Mouse (Mus musculus): ENCODE data around the gene Zfp672. TPM values are rescaled to one million over a fixed set of nuclear protein-coding genes. Genes with fewer than 3 reads are reported as not detected.
A peak's percentile ranks its signal among the peaks of the same experiment; 100 is the strongest.

The Zfp672 gene
- polyA plus RNA-seq, 1 experiment = 12.5 TPM

GRCm38 (mm10) chr11:58302774-58303445, 27.2 kb downstream of the Zfp672 start:
- TF ChIP-seq CEBPB (IDR thresholded peaks at IDR 0.05; ENCODE audit: low read depth) (no peak), FOSL1 (IDR thresholded peaks at IDR 0.05; ENCODE audit: insufficient read depth, low read length, poor library complexity, severe bottlenecking) (no peak)
- H3K36me3 ChIP-seq (ENCODE audit: control insufficient read depth, insufficient read depth) = no peaks in the 10 kb centered on the region
- H3K79me2 ChIP-seq (ENCODE audit: control insufficient read depth, insufficient read depth) = peaks cover 9% of the 10 kb centered on the region
- peak overlapping the region; percentile 59 for H3ac ChIP-seq (ENCODE audit: control insufficient read depth, insufficient read length, low read depth)
- H3K27me3 ChIP-seq (ENCODE audit: control insufficient read depth, insufficient read depth, insufficient read length) = no peaks in the 10 kb centered on the region
- peak overlapping the region; percentile 34 for H3K4me3 ChIP-seq (ENCODE audit: insufficient read depth, poor library complexity, severe bottlenecking)
- H3K79me3 ChIP-seq (ENCODE audit: low read depth) = no peaks in the 10 kb centered on the region

- Histone ChIP-seq H3K27me3 (ENCODE audit: control insufficient read depth, insufficient read depth, insufficient read length) (no peaks in the 10 kb centered on the region), H3K79me3 (ENCODE audit: low read depth) (no peaks in the 10 kb centered on the region), H3K4me3 (ENCODE audit: insufficient read depth, poor library complexity, severe bottlenecking) (peak overlapping the region; percentile 34), H3K36me3 (ENCODE audit: control insufficient read depth, insufficient read depth) (no peaks in the 10 kb centered on the region), H3K79me2 (ENCODE audit: control insufficient read depth, insufficient read depth) (peaks cover under 1% of the 10 kb centered on the region), H3ac (ENCODE audit: control insufficient read depth, insufficient read length, low read depth) (peak overlapping the region; percentile 59)
- TF ChIP-seq CTCF (IDR thresholded peaks at IDR 0.05; ENCODE audit: control insufficient read depth, insufficient read depth, insufficient read length) = peak; percentile 12
- TF ChIP-seq FOSL1 (IDR thresholded peaks at IDR 0.05; ENCODE audit: insufficient read depth, low read length, poor library complexity, severe bottlenecking) = no peak
These were observed 28.0 kb downstream of the Zfp672 start for GRCm38 (mm10) chr11:58301837-58302754.

- Histone ChIP-seq H3K4me3 (ENCODE audit: insufficient read depth, poor library complexity, severe bottlenecking) (no peak overlapping the region), H3ac (ENCODE audit: control insufficient read depth, insufficient read length, low read depth) (no peak overlapping the region), H3K79me2 (ENCODE audit: control insufficient read depth, insufficient read depth) (no peaks in the 10 kb centered on the region), H3K79me3 (ENCODE audit: low read depth) (no peaks in the 10 kb centered on the region), H3K27me3 (ENCODE audit: control insufficient read depth, insufficient read depth, insufficient read length) (no peaks in the 10 kb centered on the region), H3K36me3 (ENCODE audit: control insufficient read depth, insufficient read depth) (no peaks in the 10 kb centered on the region)
- TF ChIP-seq MYOG (IDR thresholded peaks at IDR 0.05; ENCODE audit: control insufficient read depth, extremely low read depth, insufficient read length) (no peak), MYOD1 (IDR thresholded peaks at IDR 0.05; ENCODE audit: control insufficient read depth, insufficient read length, low read depth) (no peak), CEBPB (IDR thresholded peaks at IDR 0.05; ENCODE audit: low read depth) (no peak), FOSL1 (IDR thresholded peaks at IDR 0.05; ENCODE audit: insufficient read depth, low read length, poor library complexity, severe bottlenecking) (no peak), MAX (IDR thresholded peaks at IDR 0.05) (no peak), USF1 (IDR thresholded peaks at IDR 0.05; ENCODE audit: low read depth) (no peak), CTCF (IDR thresholded peaks at IDR 0.05; ENCODE audit: control insufficient read depth, insufficient read depth, insufficient read length) (no peak)
These were observed 29.1 kb downstream of the Zfp672 start for GRCm38 (mm10) chr11:58301057-58301456.

- no peak overlapping the region for H3ac ChIP-seq (ENCODE audit: control insufficient read depth, insufficient read length, low read depth)
- H3K79me2 ChIP-seq (ENCODE audit: control insufficient read depth, insufficient read depth) = no peaks in the 10 kb centered on the region
- no peaks in the 10 kb centered on the region for H3K79me3 ChIP-seq (ENCODE audit: low read depth)
- no peaks in the 10 kb centered on the region for H3K27me3 ChIP-seq (ENCODE audit: control insufficient read depth, insufficient read depth, insufficient read length)
- no peak overlapping the region for H3K4me3 ChIP-seq (ENCODE audit: insufficient read depth, poor library complexity, severe bottlenecking)
- no peaks in the 10 kb centered on the region for H3K36me3 ChIP-seq (ENCODE audit: control insufficient read depth, insufficient read depth)
- no peak for TF ChIP-seq CTCF (IDR thresholded peaks at IDR 0.05; ENCODE audit: control insufficient read depth, insufficient read depth, insufficient read length)
- no peak for TF ChIP-seq USF1 (IDR thresholded peaks at IDR 0.05; ENCODE audit: low read depth)
- TF ChIP-seq MYOD1 (IDR thresholded peaks at IDR 0.05; ENCODE audit: control insufficient read depth, insufficient read length, low read depth) = no peak
- TF ChIP-seq CEBPB (IDR thresholded peaks at IDR 0.05; ENCODE audit: low read depth) = no peak
- no peak for TF ChIP-seq MAX (IDR thresholded peaks at IDR 0.05)
- no peak for TF ChIP-seq FOSL1 (IDR thresholded peaks at IDR 0.05; ENCODE audit: insufficient read depth, low read length, poor library complexity, severe bottlenecking)
- TF ChIP-seq MYOG (IDR thresholded peaks at IDR 0.05; ENCODE audit: control insufficient read depth, extremely low read depth, insufficient read length) = no peak
These were observed 32.7 kb downstream of the Zfp672 start for GRCm38 (mm10) chr11:58297396-58297795.

- Histone ChIP-seq H3K79me3 (ENCODE audit: low read depth) (no peaks in the 10 kb centered on the region), H3K27me3 (ENCODE audit: control insufficient read depth, insufficient read depth, insufficient read length) (no peaks in the 10 kb centered on the region), H3K4me3 (ENCODE audit: insufficient read depth, poor library complexity, severe bottlenecking) (no peak overlapping the region), H3K79me2 (ENCODE audit: control insufficient read depth, insufficient read depth) (no peaks in the 10 kb centered on the region), H3ac (ENCODE audit: control insufficient read depth, insufficient read length, low read depth) (no peak overlapping the region), H3K36me3 (ENCODE audit: control insufficient read depth, insufficient read depth) (no peaks in the 10 kb centered on the region)
- TF ChIP-seq MYOD1 (IDR thresholded peaks at IDR 0.05; ENCODE audit: control insufficient read depth, insufficient read length, low read depth) (no peak), MAX (IDR thresholded peaks at IDR 0.05) (no peak), USF1 (IDR thresholded peaks at IDR 0.05; ENCODE audit: low read depth) (no peak)
These were observed 37.3 kb downstream of the Zfp672 start for GRCm38 (mm10) chr11:58292791-58293190.

GRCm38 (mm10) chr11:58290812-58291211, 39.3 kb downstream of the Zfp672 start:
- no peaks in the 10 kb centered on the region for H3K79me3 ChIP-seq (ENCODE audit: low read depth)
- peaks cover 3% of the 10 kb centered on the region for H3K27me3 ChIP-seq (ENCODE audit: control insufficient read depth, insufficient read depth, insufficient read length)
- TF ChIP-seq MYOD1 (IDR thresholded peaks at IDR 0.05; ENCODE audit: control insufficient read depth, insufficient read length, low read depth) (peak; percentile 6), MAX (IDR thresholded peaks at IDR 0.05) (no peak), USF1 (IDR thresholded peaks at IDR 0.05; ENCODE audit: low read depth) (no peak), FOSL1 (IDR thresholded peaks at IDR 0.05; ENCODE audit: insufficient read depth, low read length, poor library complexity, severe bottlenecking) (no peak), CEBPB (IDR thresholded peaks at IDR 0.05; ENCODE audit: low read depth) (no peak), CTCF (IDR thresholded peaks at IDR 0.05; ENCODE audit: control insufficient read depth, insufficient read depth, insufficient read length) (no peak)
- no peaks in the 10 kb centered on the region for H3K79me2 ChIP-seq (ENCODE audit: control insufficient read depth, insufficient read depth)
- H3K4me3 ChIP-seq (ENCODE audit: insufficient read depth, poor library complexity, severe bottlenecking) = no peak overlapping the region
- H3K36me3 ChIP-seq (ENCODE audit: control insufficient read depth, insufficient read depth) = no peaks in the 10 kb centered on the region
- no peak overlapping the region for H3ac ChIP-seq (ENCODE audit: control insufficient read depth, insufficient read length, low read depth)
